Mouse (Mus musculus): ENCODE measurements around the gene Tmem211. TPM values are rescaled to one million over a fixed set of nuclear protein-coding genes. Genes with fewer than 3 reads are reported as not detected.

Tmem211 gene
- polyA plus RNA-seq, 1 experiment from 2014 or later, result not detected

GRCm38 (mm10) chr5:113209898-113210297 lies 16.8 kb upstream of the Tmem211 start:
- no peak for ATAC-seq
- 82% methylated on average over 13 of the region's 13 CpGs for WGBS
- peaks cover 5% of the 10 kb centered on the region; the same call in 1 of the 2 replicates for H3K36me3 ChIP-seq (ENCODE audit: control insufficient read depth, insufficient read depth)
- no peaks in the 10 kb centered on the region for H3K9me3 ChIP-seq (ENCODE audit: control insufficient read depth)
- H3K27me3 ChIP-seq (replicated peaks; ENCODE audit: control insufficient read depth, insufficient read depth, low read length), result no peaks in the 10 kb centered on the region
- H3K4me2 ChIP-seq (replicated peaks; ENCODE audit: low read depth), result no peak overlapping the region
- no peak overlapping the region for H3K4me3 ChIP-seq (ENCODE audit: low read depth, low read length)
- peak overlapping the region; percentile 64 for H3K27ac ChIP-seq (ENCODE audit: low read depth, low read length)
- no peak for TF ChIP-seq CTCF (IDR thresholded peaks at IDR 0.05; ENCODE audit: low read depth)
- no peak overlapping the region for H3K9ac ChIP-seq (ENCODE audit: low read depth, low read length)
- no peaks in the 10 kb centered on the region; the same call in 1 of the 2 replicates for H3K4me1 ChIP-seq (replicated peaks; ENCODE audit: control insufficient read depth, insufficient read depth, low read length)

- Histone ChIP-seq H3K36me3 (ENCODE audit: control insufficient read depth, insufficient read depth) (peaks cover 5% of the 10 kb centered on the region; the same call in 1 of the 2 replicates), H3K4me1 (replicated peaks; ENCODE audit: control insufficient read depth, insufficient read depth, low read length) (no peaks in the 10 kb centered on the region; the same call in 1 of the 2 replicates), H3K4me2 (replicated peaks; ENCODE audit: low read depth) (no peak overlapping the region), H3K4me3 (ENCODE audit: low read depth, low read length) (no peak overlapping the region), H3K9me3 (ENCODE audit: control insufficient read depth) (no peaks in the 10 kb centered on the region), H3K9ac (ENCODE audit: low read depth, low read length) (no peak overlapping the region), H3K27me3 (replicated peaks; ENCODE audit: control insufficient read depth, insufficient read depth, low read length) (no peaks in the 10 kb centered on the region), H3K27ac (ENCODE audit: low read depth, low read length) (no peak overlapping the region)
- ATAC-seq, result no peak
- no peak for TF ChIP-seq CTCF (IDR thresholded peaks at IDR 0.05; ENCODE audit: low read depth)
- 77% methylated on average over 6 of the region's 6 CpGs for WGBS
These were observed 16.4 kb upstream of the Tmem211 start for GRCm38 (mm10) chr5:113210314-113210713.

GRCm38 (mm10) chr5:113212156-113212835 lies 14.4 kb upstream of the Tmem211 start:
- no peak for ATAC-seq
- H3K4me1 ChIP-seq (replicated peaks; ENCODE audit: control insufficient read depth, insufficient read depth, low read length), result peaks cover 8% of the 10 kb centered on the region; the same call in 1 of the 2 replicates
- 63% methylated on average over 10 of the region's 10 CpGs for WGBS

GRCm38 (mm10) chr5:113214041-113214440 lies 12.7 kb upstream of the Tmem211 start:
- peaks cover 8% of the 10 kb centered on the region; the same call in 1 of the 2 replicates for H3K4me1 ChIP-seq (replicated peaks; ENCODE audit: control insufficient read depth, insufficient read depth, low read length)
- no peaks in the 10 kb centered on the region for H3K9me3 ChIP-seq (ENCODE audit: control insufficient read depth)
- ATAC-seq, result no peak
- no peaks in the 10 kb centered on the region for H3K27me3 ChIP-seq (replicated peaks; ENCODE audit: control insufficient read depth, insufficient read depth, low read length)
- H3K27ac ChIP-seq (ENCODE audit: low read depth, low read length), result no peak overlapping the region
- no peak overlapping the region for H3K4me2 ChIP-seq (replicated peaks; ENCODE audit: low read depth)
- TF ChIP-seq CTCF (IDR thresholded peaks at IDR 0.05; ENCODE audit: low read depth), result no peak
- WGBS, result 83% methylated on average over 8 of the region's 8 CpGs
- H3K36me3 ChIP-seq (ENCODE audit: control insufficient read depth, insufficient read depth), result peaks cover 5% of the 10 kb centered on the region; the same call in 1 of the 2 replicates
- no peak overlapping the region for H3K4me3 ChIP-seq (ENCODE audit: low read depth, low read length)
- no peak overlapping the region for H3K9ac ChIP-seq (ENCODE audit: low read depth, low read length)

More at GRCm38 (mm10) chr5:113212156-113212835, 14.4 kb upstream of the Tmem211 start:
- Histone ChIP-seq H3K9ac (ENCODE audit: low read depth, low read length) (no peak overlapping the region), H3K27ac (ENCODE audit: low read depth, low read length) (no peak overlapping the region), H3K36me3 (ENCODE audit: control insufficient read depth, insufficient read depth) (peaks cover 5% of the 10 kb centered on the region; the same call in 1 of the 2 replicates), H3K4me2 (replicated peaks; ENCODE audit: low read depth) (no peak overlapping the region), H3K9me3 (ENCODE audit: control insufficient read depth) (no peaks in the 10 kb centered on the region), H3K4me3 (ENCODE audit: low read depth, low read length) (no peak overlapping the region), H3K27me3 (replicated peaks; ENCODE audit: control insufficient read depth, insufficient read depth, low read length) (no peaks in the 10 kb centered on the region)
- no peak for TF ChIP-seq CTCF (IDR thresholded peaks at IDR 0.05; ENCODE audit: low read depth)

- no peak for TF ChIP-seq CTCF (IDR thresholded peaks at IDR 0.05; ENCODE audit: low read depth)
- no peak for ATAC-seq
These were observed 12.3 kb upstream of the Tmem211 start for GRCm38 (mm10) chr5:113214455-113214854.

GRCm38 (mm10) chr5:113215610-113216011 lies 11.1 kb upstream of the Tmem211 start:
- Histone ChIP-seq H3K4me3 (ENCODE audit: low read depth, low read length) (no peak overlapping the region), H3K4me1 (replicated peaks; ENCODE audit: control insufficient read depth, insufficient read depth, low read length) (0 out of 2 replicates have a peak, but pooled peaks cover 8% of the 10 kb centered on the region)
- 81% methylated on average over 9 of the region's 9 CpGs for WGBS

More at GRCm38 (mm10) chr5:113214455-113214854, 12.3 kb upstream of the Tmem211 start:
- Histone ChIP-seq H3K4me2 (replicated peaks; ENCODE audit: low read depth) (no peak overlapping the region), H3K4me1 (replicated peaks; ENCODE audit: control insufficient read depth, insufficient read depth, low read length) (peaks cover 8% of the 10 kb centered on the region; the same call in 1 of the 2 replicates), H3K36me3 (ENCODE audit: control insufficient read depth, insufficient read depth) (peaks cover 5% of the 10 kb centered on the region; the same call in 1 of the 2 replicates), H3K4me3 (ENCODE audit: low read depth, low read length) (no peak overlapping the region), H3K9ac (ENCODE audit: low read depth, low read length) (no peak overlapping the region), H3K27ac (ENCODE audit: low read depth, low read length) (no peak overlapping the region), H3K9me3 (ENCODE audit: control insufficient read depth) (no peaks in the 10 kb centered on the region), H3K27me3 (replicated peaks; ENCODE audit: control insufficient read depth, insufficient read depth, low read length) (no peaks in the 10 kb centered on the region)
- WGBS, result 51% methylated on average over 11 of the region's 11 CpGs

More at GRCm38 (mm10) chr5:113215610-113216011, 11.1 kb upstream of the Tmem211 start:
- H3K27me3 ChIP-seq (replicated peaks; ENCODE audit: control insufficient read depth, insufficient read depth, low read length), result no peaks in the 10 kb centered on the region
- no peak overlapping the region for H3K9ac ChIP-seq (ENCODE audit: low read depth, low read length)
- no peak for ATAC-seq
- no peak overlapping the region for H3K27ac ChIP-seq (ENCODE audit: low read depth, low read length)
- H3K9me3 ChIP-seq (ENCODE audit: control insufficient read depth), result no peaks in the 10 kb centered on the region
- no peak overlapping the region for H3K4me2 ChIP-seq (replicated peaks; ENCODE audit: low read depth)
- H3K36me3 ChIP-seq (ENCODE audit: control insufficient read depth, insufficient read depth), result peaks cover 5% of the 10 kb centered on the region; the same call in 1 of the 2 replicates
- TF ChIP-seq CTCF (IDR thresholded peaks at IDR 0.05; ENCODE audit: low read depth), result no peak
